Mouse (Mus musculus): ENCODE results near the gene Wdr27.
A peak's percentile ranks its signal among the peaks of the same experiment; 100 is the strongest.
"Not testable (repeated sequence)": the region's sequence is repeated elsewhere in the genome, so short reads cannot be mapped to it uniquely, and the experiment has no call there.

Gene Wdr27

GRCm38 (mm10) chr17:14930697-14931096 lies 12.3 kb downstream of the Wdr27 start:
- DNase-seq (ENCODE audit: low spot score): no peak

DNA sequence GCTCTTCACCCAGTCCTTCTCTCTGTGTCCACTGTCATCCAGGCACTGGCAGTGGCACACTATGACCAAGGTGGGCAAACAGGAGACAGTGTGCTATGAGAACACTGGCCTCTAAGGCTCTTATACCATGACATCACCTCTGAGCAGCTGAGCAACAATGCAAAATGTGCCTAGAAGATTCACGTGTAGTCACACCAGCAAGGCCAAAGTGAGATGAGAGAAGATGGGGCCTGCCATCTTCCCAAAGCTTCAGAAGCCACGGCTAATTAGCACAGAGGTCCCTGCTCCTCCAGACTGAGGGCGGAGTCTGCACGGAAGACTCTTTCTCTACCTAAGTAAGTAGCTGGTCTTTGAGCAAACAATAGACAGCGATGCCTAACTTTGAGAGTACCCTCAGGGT lies 14.3 kb downstream of the Wdr27 start:
- no peak for DNase-seq (ENCODE audit: low spot score)

DNA sequence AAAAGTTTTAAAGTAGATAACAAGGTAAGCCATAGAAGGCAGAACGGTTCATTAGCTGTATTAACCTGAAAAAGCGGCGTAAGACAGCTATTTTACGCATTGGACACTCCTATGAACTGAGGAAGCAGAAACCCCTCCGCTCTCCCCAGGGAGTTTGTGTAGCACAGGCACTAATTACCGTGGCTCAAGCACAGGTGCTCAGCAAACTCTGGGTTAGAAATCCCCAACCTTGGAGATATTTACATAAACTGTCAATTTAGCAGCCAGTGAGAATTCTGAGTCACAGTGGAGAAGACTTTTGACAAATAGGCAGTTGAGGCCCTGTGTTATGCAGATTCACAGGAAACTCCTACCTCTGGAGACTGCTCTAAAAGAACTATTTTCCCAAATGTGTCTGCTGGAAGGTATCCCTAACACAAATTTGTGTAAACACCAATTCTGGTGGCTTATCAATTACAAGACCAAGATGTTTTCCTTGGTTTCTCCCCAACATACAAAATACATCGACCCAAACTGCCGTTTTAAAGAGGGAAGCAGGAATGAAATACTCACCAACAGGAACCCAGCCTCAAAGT lies 15.2 kb downstream of the Wdr27 start:
- DNase-seq (ENCODE audit: low spot score): no peak

DNA sequence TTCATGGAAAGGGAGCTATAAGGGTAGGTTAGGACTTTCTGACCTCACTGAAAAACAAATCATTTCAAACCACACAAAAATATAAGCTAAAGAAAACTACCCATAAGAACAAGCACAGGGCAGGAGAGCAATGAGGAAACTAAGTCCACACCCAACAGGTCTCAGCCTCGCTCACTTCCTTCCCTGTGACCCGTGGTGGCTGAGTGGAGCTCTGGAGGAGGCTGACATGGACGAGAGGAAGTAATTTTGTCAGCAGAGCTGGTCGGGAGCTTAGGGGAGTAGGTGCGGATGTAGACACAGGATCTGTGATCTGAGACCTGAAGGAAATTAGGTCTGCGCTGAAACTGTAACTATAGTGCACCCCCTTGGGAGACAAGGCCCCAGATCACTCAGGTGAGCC lies 21.4 kb downstream of the Wdr27 start:
- no peak for DNase-seq (ENCODE audit: low spot score)

- no peak for DNase-seq (ENCODE audit: low spot score)
Measured at GRCm38 (mm10) chr17:14917866-14918265, 25.1 kb downstream of the Wdr27 start.

- DNase-seq (ENCODE audit: low spot score): no peak
Measured at GRCm38 (mm10) chr17:14914401-14914800, 28.6 kb downstream of the Wdr27 start.

GRCm38 (mm10) chr17:14912981-14913380 lies 30.0 kb downstream of the Wdr27 start:
- no peak for DNase-seq (ENCODE audit: low spot score)

DNA sequence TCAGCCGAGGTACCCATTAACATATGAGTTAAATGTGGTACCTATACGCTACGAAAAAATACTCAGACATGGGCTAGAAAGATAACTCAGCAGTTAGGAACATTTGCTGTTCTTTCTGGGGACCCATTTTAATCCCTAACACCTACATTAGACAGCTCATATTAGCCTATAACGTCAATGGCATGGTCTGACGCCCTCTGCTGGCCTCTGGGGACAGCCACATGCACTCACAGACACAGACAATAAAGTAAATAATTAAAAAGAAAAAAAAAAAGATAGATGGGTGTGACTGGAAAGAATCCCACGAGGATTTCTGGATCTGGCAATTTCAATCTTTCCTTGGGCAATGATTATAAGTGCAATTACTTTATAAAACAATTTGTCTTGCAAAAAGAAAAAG lies 30.5 kb downstream of the Wdr27 start:
- peak; percentile 13 for DNase-seq (ENCODE audit: low spot score)

DNA sequence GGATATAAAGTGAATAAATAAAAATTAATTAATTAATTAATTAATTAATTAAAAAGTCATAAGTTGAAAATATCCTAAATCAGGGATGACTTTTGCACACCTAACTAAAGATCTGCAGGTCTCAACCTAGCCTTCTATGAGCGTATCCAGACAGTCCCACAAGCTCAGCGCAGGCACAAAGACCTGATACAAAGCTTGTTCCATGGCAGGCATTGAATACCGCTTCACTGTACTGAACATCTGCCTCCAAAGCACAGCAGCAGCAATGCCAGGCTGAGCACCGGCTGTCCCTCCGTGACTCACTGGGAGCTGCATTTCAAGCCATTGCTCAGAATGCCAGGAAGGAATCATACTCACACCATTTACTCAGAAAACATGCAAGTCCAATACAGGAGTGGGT lies 32.2 kb downstream of the Wdr27 start:
- no peak for DNase-seq (ENCODE audit: low spot score)

- no peak for DNase-seq (ENCODE audit: low spot score)
Measured at GRCm38 (mm10) chr17:14909331-14909730, 33.6 kb downstream of the Wdr27 start.

DNA sequence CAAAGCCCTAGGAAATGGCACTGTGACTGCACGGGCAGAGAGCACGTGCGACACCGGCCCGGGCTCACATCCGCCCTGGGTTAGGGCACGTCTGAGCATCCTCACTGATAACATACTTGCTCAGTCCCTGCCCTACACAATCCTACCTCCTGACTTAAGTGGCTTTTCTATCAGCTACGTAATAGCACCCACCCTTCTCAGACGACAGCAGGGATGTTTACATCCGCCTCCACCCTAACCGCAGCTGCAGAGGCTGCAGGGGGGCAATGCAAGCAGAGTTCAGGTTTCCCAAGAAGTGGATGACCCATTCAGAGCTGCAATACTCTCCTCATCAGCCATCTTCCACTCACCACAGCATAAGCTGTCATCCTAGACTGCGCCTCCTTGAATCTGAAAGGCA lies 35.8 kb downstream of the Wdr27 start:
- DNase-seq (ENCODE audit: low spot score): no peak

DNA sequence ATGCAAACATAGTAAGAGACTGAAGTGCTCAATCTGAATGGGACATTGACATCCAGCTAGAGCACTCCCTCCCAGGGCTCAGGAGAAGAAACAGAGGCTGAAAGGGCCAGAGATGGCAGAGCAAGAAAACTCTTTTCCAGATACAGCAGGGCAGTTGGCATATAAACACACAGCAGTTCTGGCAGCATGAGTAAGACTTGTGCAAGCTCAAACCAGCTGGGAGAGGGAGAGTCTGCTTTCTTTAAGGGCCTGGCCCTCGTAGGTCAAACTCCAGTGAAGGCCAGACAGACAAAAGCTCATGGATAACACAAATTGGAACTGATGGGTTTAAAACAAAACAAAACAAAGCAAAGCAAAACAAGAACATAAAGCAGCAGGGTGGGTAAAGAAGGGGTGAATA lies 36.3 kb downstream of the Wdr27 start:
- no peak for DNase-seq (ENCODE audit: low spot score)

DNA sequence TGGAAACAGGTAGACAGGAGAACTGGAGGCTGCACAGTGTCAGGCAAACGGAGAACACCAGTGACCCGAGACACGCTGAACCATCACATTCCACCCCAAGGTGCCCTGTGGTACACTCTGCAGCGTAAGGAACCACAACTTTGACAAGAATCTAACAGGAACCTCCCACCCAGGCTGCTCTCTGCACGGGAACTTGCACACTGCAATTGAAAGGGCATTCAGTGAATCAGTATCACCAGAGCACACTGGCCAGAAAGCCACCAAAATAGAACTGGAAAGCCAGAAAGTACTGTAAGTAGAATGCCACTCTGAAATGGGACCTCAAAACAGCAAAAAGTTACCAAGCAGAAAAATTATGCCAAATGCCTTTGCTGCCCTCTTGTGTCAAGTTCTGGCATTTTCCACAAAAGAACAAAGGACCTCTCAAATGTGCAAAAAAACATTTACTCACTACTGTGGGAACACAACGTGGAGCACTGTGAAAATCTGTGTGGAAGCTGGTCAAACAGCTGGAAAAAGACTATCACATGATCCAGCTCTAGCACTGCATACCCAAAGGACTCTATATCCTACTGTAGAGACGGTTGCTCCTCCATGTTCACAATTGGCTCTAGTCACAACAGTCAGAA lies 38.2 kb downstream of the Wdr27 start:
- DNase-seq (ENCODE audit: low spot score): peak; percentile 92

DNA sequence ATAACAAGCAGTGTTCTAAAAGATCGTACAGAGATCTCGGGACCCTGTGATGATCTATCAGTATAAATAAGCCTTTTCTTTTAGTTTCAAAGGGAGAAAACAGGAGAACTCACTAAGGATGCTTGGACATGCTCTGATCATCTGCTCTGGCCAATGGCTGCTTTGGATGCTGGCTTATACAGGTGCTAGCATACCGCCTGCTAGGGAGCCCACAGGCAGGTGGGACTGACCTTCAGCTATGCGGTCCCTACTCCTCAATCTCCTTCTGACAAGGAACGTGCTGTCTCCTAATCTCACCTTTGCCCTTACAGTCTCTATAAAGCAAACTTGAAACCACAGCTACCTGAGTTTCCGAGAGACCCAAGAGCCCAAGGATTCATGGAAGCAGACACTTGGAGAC lies 38.8 kb downstream of the Wdr27 start:
- no peak for DNase-seq (ENCODE audit: low spot score)

DNA sequence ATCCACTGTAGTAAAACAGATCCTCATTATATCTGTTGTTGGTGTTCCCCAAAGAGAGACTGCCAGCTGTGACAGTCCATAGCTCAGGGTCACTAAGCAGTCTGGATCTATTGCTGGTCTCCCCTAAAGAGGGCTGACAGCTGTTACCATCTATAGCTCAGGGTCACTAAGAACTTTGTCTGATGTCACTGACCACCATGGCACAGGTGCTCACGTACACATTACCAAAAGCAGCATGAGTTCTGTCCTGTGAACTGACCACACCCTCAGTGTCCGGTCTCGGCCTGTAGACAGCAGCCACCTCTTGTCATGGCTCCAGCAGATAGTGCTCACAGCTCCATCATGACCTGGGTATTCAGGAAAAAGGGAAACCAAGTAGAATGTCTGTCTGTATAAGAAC lies 39.7 kb downstream of the Wdr27 start:
- no peak for DNase-seq (ENCODE audit: low spot score)

GRCm38 (mm10) chr17:14898972-14899371 lies 44.0 kb downstream of the Wdr27 start:
- no peak for DNase-seq (ENCODE audit: low spot score)

DNA sequence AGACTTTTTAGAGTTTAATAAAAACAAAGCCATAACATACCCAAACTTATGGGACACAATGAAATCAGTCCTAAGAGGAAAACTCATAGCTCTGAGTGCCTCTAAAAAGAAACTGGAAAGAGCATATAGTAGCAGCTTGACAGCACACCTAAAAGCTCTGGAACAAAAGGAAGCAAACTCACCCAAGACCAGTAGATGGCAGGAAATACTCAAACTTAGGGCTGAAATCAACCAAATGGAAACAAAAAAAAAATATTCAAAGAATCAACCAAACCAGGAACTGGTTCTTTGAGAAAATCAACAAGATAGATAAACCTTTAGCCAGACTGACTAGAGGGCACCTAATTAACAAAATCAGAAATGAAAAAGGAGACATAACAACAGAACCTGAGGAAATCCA lies 47.9 kb downstream of the Wdr27 start:
- DNase-seq (ENCODE audit: low spot score): not testable (repeated sequence)

DNA sequence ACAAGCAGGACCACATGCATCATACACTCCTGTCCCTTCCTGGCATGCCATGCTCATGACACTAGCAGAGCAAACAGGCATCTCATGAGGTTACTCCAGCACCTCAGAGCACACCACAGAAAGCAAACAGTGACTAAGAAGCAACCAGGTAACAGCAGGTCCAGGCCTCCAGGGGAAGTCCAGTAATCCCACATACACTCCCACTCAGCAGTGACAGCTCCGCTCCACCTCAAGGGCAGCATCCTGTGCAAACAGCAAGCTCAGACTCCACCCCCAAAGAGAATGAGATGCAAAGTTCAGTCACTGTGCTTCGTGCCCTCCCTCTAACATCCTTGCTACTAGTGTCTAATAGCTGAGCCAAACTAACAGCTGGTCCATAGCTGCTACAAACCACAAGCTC lies 56.0 kb downstream of the Wdr27 start:
- DNase-seq (ENCODE audit: low spot score): no peak

DNA sequence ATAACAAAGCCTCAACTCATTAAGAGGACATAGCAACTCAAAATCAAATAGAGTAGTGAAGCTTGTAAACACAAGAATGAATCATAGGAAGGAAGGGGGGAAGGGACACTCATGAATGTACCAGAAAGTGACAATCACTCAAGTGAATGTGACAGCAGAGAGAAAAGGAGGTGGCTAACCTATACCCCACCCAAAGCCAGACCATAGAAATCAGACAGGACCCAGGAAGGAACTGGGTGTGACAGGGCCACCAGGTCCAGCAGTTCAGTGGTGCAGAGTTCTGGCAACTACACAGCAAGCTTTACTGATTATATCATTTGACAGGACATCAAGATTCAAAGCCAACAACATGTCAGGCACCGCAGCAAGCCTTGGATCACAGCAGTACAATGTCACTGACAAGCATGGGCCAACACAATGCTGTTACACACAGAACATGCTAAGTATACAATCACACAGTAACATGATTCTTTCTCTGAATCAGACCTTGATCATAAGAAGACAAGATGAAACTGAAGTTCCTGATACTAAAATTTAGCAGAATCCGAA lies 68.2 kb downstream of the Wdr27 start:
- DNase-seq (ENCODE audit: low spot score): no peak

GRCm38 (mm10) chr17:14860220-14860619 lies 82.7 kb downstream of the Wdr27 start:
- peak; percentile 2 for DNase-seq (ENCODE audit: low spot score)

DNA sequence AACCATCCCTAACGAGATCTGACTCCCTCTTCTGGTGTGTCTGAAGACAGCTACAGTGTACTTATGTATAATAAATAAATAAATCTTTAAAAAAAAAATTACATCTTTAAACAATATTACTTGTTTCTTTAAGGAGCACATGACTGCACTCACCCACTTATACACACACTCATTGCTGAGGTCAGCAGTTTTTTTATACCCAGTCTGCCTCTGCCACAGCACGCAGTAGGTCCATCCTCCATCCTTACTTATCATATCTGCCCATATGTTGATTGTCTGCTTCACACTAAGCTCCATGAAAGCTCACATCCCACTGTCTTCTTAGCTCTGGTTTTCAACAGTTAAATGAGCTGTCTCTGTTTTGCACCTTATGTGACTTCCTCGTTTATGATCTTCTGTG lies 95.2 kb downstream of the Wdr27 start:
- no peak for DNase-seq (ENCODE audit: low spot score)

DNA sequence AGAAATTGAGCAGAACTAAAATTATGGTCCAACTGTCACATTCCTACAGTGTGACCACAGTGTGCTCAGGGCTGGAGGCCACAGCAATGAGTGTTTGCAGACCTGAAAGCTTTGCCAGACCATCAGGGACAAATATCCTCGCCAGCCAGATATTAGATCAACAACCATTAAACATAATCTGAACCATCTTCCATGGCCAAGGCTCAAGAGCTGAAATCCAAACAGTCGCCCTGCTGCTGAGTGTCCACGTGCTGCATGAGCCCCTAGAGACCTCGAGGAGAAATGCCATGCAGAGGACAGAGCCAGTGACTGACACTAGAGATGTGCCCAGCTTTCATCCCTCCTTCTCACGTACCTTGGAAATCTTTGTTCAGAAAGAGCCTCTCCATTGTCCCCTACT lies 96.1 kb downstream of the Wdr27 start:
- no peak for DNase-seq (ENCODE audit: low spot score)

DNA sequence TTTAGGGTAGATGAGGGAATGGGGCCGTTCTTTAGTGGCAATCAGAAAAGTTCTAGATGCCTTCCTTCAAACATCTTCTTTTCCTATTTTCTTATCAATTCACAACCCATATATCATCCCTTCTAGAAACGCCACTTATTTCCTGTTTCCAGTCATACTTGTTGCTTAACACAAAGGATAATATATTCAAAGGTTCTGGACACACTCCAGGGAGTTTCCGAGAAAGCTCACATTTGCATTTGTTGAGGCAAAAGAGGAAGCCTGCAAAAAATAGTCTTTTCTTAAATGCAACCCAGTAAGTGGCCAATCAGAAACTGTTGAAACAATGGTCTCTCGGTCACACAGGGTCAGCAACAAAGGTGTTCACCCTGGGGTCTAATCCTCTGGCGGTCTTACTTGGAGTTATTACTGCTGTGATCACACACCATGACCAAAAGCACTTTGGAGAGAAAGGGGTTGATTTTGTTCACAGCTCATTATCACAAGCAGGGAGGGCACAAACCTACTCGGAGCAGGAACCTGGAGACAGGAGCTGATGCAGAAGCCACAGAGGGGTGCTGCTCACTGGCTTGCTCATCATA lies 116.2 kb downstream of the Wdr27 start:
- DNase-seq (ENCODE audit: low spot score): no peak

- no peak for DNase-seq (ENCODE audit: low spot score)
Measured at GRCm38 (mm10) chr17:14824938-14825337, 118.0 kb downstream of the Wdr27 start.

Measured in embryo, embryonic 10.5 days (tissue).